Mouse (Mus musculus) midbrain, embryonic 12.5 days (tissue): ENCODE measurements around the gene Trio. TPM values are rescaled to one million over a fixed set of nuclear protein-coding genes. Genes with fewer than 3 reads are reported as not detected.

Experiments
- ATAC-seq: fragments of 200-750 bp; cut with Nextera tagmentation; 2 replicates; pipeline ENCODE4 v1.8.0; 2017; ENCODE audit warnings: low read depth, moderate TSS enrichment, moderate library complexity; ENCODE audit not compliant: low FRiP score
- H3K27ac ChIP-seq: fragments of 300-500 bp; sonication (generic); replicated peaks from 2 replicates; pipeline ENCODE4 v1.5.1; 2016; ENCODE audit warnings: mild to moderate bottlenecking
- H3K27me3 ChIP-seq: fragments of 300-500 bp; sonication (generic); 2 replicates; pipeline ENCODE4 v1.6.1; 2016; ENCODE audit warnings: mild to moderate bottlenecking
- H3K36me3 ChIP-seq: fragments of 300-500 bp; sonication (generic); 2 replicates; pipeline ENCODE4 v1.6.1; 2016
- H3K4me1 ChIP-seq: fragments of 300-500 bp; sonication (generic); 2 replicates; pipeline ENCODE4 v1.6.1; 2016
- H3K4me2 ChIP-seq: fragments of 300-500 bp; sonication (generic); replicated peaks from 2 replicates; pipeline ENCODE4 v1.6.1; 2016; ENCODE audit warnings: mild to moderate bottlenecking, moderate library complexity
- H3K4me3 ChIP-seq: fragments of 300-500 bp; sonication (generic); 2 replicates; pipeline ENCODE4 v1.5.1; 2016; ENCODE audit warnings: mild to moderate bottlenecking
- H3K9ac ChIP-seq: fragments of 300-500 bp; sonication (generic); replicated peaks from 2 replicates; pipeline ENCODE4 v1.6.1; 2016; ENCODE audit warnings: mild to moderate bottlenecking, moderate library complexity
- H3K9me3 ChIP-seq: fragments of 300-500 bp; sonication (generic); 2 replicates; pipeline ENCODE4 v1.6.1; 2016; ENCODE audit warnings: mild to moderate bottlenecking
- WGBS: fragments of 180-500 bp; shearing (Covaris S2); methylation state at CpG from one replicate; pipeline ENCODE4 v1.1.7; 2016; 5-methylcytosine and 5-hydroxymethylcytosine counted together
- polyA plus RNA-seq: library from polyadenylated mRNA; unstranded; fragments of >200 nt; fragmentation: Nextera tagmentation; extraction: Ambion mirVana; gene quantifications from 2 replicates; pipeline ENCODE4 v1.2.1, GENCODE M21; 2016

Gene Trio
- polyA plus RNA-seq, 1 experiment from 2014 or later = 38.3 TPM

DNA sequence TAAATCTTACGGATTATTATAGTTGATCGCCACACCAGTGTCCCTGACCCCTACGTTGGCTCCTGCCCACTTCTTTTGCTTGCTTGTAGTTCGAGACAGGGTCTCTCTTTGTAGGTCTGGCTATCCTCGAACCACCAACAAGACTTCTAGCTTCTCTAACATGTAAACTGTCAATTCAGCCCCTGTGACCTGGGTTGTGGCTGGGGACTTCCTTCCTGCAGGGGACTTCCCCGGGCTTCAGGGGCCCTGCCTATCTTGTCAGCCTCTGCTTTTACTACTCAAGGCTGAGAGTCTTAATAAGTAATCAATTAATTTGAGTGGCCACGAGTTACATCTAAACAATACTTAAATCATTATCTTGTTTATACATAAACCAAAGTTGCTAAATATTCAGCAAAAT is 99.2 kb downstream of the Trio start:
- Histone ChIP-seq H3K9ac (no peak overlapping the region), H3K4me2 (no peak overlapping the region), H3K27me3 (0 out of 2 replicates have a peak, but pooled peaks cover 5% of the 10 kb centered on the region), H3K4me1 (peaks cover 43% of the 10 kb centered on the region), H3K9me3 (no peaks in the 10 kb centered on the region), H3K4me3 (no peak overlapping the region), H3K36me3 (no peaks in the 10 kb centered on the region), H3K27ac (no peak overlapping the region)
- no peak for ATAC-seq
- WGBS = 67% methylated on average over 7 of the region's 7 CpGs

DNA sequence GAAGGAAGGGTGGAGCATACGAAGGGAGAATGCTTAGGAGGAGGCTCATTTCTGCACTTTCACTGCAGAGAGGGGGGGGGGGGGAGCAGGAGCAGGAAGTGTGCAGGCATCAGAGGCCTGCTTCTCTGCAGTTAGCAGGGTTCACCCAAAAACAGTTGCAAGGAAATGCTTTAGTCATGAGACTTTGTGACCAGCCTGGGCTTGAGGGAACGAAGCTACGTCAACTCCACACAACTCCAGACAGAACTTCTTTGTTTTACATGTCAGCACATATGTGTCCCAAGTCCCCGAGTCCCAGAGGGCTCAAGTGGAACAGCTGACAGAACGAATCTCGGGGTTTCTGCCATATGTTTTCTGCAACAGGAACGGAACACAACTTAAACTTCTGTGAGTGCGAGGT is 99.8 kb downstream of the Trio start:
- 54% methylated on average over 8 of the region's 8 CpGs for WGBS
- no peak overlapping the region for H3K4me2 ChIP-seq
- H3K4me1 ChIP-seq = peaks cover 43% of the 10 kb centered on the region
- no peak overlapping the region for H3K4me3 ChIP-seq
- no peaks in the 10 kb centered on the region for H3K9me3 ChIP-seq
- H3K27me3 ChIP-seq = 0 out of 2 replicates have a peak, but pooled peaks cover 5% of the 10 kb centered on the region
- H3K36me3 ChIP-seq = no peaks in the 10 kb centered on the region
- no peak overlapping the region for H3K27ac ChIP-seq
- no peak overlapping the region for H3K9ac ChIP-seq
- ATAC-seq = no peak

DNA sequence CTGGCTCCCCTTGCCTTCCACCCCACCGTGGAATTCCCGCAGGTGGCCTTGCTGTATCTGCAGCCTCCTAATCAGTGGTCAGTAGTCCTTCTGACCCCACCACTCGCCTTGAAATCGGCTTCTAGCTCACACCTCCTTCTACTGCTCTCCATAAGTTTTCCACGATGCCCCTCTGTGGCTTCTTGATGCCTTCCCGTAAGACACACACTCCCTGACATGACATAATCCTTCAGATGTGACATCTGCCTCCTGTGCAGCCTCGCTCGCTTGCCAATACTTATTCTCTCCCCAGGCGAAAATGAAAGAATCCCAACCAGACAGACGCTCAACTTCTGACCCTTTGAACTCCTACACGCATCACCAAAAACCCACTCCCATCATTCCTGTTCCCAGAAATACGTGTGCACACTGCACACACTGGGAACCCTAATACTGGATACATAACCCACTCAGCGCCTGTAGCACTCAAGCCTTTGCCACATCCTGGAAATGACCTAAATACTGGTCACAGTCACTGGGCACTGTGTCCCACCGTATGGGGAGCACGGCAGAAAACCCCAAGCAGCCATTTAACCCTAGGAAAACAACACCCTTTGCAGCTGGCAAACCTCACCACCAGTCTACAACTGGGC is 100.5 kb downstream of the Trio start:
- ATAC-seq = no peak
- Histone ChIP-seq H3K27me3 (0 out of 2 replicates have a peak, but pooled peaks cover 5% of the 10 kb centered on the region), H3K4me3 (no peak overlapping the region), H3K36me3 (no peaks in the 10 kb centered on the region), H3K4me2 (peak overlapping the region; percentile 21), H3K9ac (no peak overlapping the region; the same call in 1 of the 2 replicates), H3K9me3 (no peaks in the 10 kb centered on the region), H3K27ac (peak overlapping the region; percentile 49; the same call in 1 of the 2 replicates), H3K4me1 (peaks cover 43% of the 10 kb centered on the region)
- 23% methylated on average over 15 of the region's 15 CpGs for WGBS

DNA sequence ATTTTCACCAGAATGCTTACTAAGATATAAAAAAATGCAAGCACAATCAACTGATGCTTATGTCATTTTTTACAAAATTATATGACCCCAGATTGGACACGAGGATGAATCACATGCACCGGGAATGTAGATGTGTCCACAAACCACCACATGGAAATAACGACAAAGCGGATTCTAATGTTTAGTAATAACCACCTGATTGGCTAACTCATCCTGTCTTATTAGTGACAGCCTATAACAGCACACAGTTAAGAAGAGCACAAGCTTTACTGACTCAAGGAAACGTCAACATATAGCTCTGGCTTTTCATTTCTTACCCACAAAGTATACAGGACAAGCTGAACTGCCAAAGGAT is 101.7 kb downstream of the Trio start:
- no peaks in the 10 kb centered on the region for H3K9me3 ChIP-seq
- H3K4me2 ChIP-seq = peak overlapping the region; percentile 52
- ATAC-seq = peak; percentile 4; the same call in 1 of the 2 replicates
- no peaks in the 10 kb centered on the region for H3K36me3 ChIP-seq
- WGBS = 24% methylated on average over 5 of the region's 5 CpGs
- H3K27me3 ChIP-seq = 0 out of 2 replicates have a peak, but pooled peaks cover 5% of the 10 kb centered on the region
- H3K4me1 ChIP-seq = peaks cover 51% of the 10 kb centered on the region
- H3K27ac ChIP-seq = no peak overlapping the region; the same call in 1 of the 2 replicates
- H3K4me3 ChIP-seq = peak overlapping the region; percentile 33; the same call in 1 of the 2 replicates
- no peak overlapping the region; the same call in 1 of the 2 replicates for H3K9ac ChIP-seq

DNA sequence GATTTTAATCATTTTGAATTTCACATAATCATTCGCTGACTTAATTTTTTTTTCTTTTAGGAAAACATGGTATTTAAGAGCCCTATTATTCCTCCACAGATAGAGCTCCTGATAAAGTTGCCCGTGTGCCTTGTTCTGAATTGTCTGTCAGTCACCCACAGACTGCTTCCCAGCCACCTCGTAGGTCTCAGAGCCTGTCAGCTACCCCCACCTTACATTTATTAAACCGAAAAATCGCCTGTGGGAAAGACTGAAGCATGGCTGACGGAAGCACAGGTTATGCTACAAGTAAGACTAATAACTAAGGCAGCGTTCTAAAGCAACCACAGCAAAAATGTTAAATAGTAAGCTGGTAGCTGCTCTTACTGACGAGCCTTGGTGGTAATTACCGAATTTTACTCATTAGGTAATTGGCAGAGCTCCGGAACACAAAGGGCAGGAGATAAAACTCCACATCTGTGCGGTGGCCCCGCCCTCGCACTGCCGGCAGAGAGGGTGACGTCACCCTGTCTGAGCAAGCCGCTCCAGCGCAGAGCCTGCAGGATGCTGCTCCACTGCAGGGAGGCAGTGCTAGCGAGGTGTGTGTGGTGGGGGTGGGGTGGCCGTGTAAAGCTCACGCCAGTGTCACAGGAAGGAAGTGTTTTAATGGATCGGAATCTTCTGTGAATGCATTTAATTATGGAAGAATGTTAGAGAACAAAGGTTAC is 102.2 kb downstream of the Trio start:
- H3K9ac ChIP-seq = peak overlapping the region; percentile 32; the same call in 1 of the 2 replicates
- no peaks in the 10 kb centered on the region for H3K36me3 ChIP-seq
- H3K27me3 ChIP-seq = 0 out of 2 replicates have a peak, but pooled peaks cover 5% of the 10 kb centered on the region
- H3K4me3 ChIP-seq = peak overlapping the region; percentile 33
- ATAC-seq = peak; percentile 92
- H3K9me3 ChIP-seq = no peaks in the 10 kb centered on the region
- 11% methylated on average over 21 of the region's 21 CpGs for WGBS
- peaks cover 56% of the 10 kb centered on the region for H3K4me1 ChIP-seq
- peak overlapping the region; percentile 31; the same call in 1 of the 2 replicates for H3K27ac ChIP-seq
- H3K4me2 ChIP-seq = peak overlapping the region; percentile 52

DNA sequence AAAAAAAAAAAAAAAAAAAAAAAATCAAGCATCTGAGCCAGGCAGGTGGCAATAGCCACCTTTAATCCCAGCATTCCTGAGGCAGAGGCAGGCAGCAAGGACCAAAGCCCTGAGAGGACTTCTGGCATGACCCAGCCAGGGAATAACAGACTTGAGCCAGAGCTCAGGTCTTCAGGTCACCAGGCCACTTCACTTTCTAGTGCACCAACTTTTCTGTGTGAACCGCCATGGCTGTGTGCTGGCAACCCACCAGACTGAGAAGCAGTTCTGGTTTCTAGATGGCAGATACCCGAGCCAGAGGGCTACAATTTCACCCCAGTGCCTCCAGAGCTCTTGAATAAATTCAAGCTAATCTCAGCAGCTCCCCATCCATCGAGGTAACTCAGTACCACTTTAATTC is 104.9 kb downstream of the Trio start:
- peaks cover 50% of the 10 kb centered on the region for H3K4me1 ChIP-seq
- no peak for ATAC-seq
- no peak overlapping the region for H3K9ac ChIP-seq
- H3K27ac ChIP-seq = no peak overlapping the region
- H3K27me3 ChIP-seq = no peaks in the 10 kb centered on the region
- no peak overlapping the region for H3K4me3 ChIP-seq
- no peaks in the 10 kb centered on the region for H3K9me3 ChIP-seq
- 49% methylated on average over 3 of the region's 3 CpGs for WGBS
- no peaks in the 10 kb centered on the region for H3K36me3 ChIP-seq
- H3K4me2 ChIP-seq = no peak overlapping the region

DNA sequence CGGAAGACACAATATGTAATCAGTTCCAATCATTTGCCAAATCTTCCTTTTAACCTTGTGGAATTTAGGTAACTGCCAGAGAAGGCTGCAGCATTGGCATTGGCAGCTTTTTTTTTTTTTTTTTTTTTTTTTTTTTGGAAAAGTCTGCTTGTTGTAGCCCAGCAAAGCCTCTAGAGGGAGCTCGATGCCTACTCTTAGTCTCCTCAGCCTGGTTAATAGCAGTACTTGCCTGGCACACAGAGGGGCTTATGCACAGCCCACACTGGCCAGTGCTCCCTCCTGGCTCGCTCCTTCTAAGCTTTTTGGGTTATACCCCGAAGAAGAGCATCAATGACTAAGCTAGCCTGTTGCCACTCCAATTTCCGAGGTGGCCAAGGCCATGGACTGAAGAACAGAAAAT is 106.1 kb downstream of the Trio start:
- 20% methylated on average over 5 of the region's 5 CpGs for WGBS
- no peaks in the 10 kb centered on the region for H3K36me3 ChIP-seq
- peaks cover 38% of the 10 kb centered on the region for H3K4me1 ChIP-seq
- H3K4me3 ChIP-seq = no peak overlapping the region
- H3K27me3 ChIP-seq = no peaks in the 10 kb centered on the region
- no peak overlapping the region for H3K4me2 ChIP-seq
- no peak overlapping the region for H3K27ac ChIP-seq
- no peaks in the 10 kb centered on the region for H3K9me3 ChIP-seq
- H3K9ac ChIP-seq = no peak overlapping the region
- ATAC-seq = peak; percentile 78

DNA sequence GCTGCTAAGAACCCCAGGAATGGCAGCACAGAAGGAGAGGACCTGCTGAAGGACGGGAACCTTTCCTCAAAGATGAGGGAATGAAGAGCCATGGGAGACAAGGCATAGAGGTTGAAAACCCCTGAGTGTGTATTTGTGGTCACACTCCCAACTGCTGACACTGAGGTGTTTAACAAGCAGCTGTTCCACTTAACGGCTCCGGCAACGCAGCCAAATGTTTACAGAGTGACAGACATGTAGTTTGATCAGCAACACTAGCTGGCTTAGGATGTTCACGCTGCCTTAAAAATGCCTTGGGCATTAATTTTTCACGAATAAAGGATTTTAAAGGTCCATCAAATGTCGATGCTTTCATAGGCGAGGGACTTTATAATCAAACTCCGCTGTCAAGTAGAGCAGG is 106.8 kb downstream of the Trio start:
- H3K27ac ChIP-seq = no peak overlapping the region
- H3K4me1 ChIP-seq = peaks cover 33% of the 10 kb centered on the region
- no peak overlapping the region for H3K4me3 ChIP-seq
- H3K36me3 ChIP-seq = no peaks in the 10 kb centered on the region
- H3K27me3 ChIP-seq = no peaks in the 10 kb centered on the region
- ATAC-seq = no peak
- no peak overlapping the region for H3K9ac ChIP-seq
- WGBS = 88% methylated on average over 9 of the region's 9 CpGs
- H3K9me3 ChIP-seq = no peaks in the 10 kb centered on the region
- no peak overlapping the region for H3K4me2 ChIP-seq

DNA sequence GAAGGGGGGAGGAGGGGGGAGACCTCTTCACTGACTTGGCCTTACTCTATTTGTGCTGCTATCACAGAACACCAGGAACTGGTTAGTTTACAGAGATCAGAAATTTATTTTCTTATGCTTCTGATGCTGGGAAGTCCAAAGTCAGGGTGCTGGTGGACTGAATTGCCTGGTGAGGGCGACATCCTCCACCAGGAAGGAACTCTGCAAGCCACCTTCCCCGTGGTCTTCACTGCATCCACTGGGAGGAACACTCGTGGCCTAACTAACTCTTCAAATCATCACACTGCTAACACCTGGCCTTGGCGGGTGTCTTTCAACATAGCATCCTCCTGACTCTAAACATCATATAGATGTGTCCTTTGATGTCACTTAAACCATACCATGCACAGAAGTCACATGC is 109.4 kb downstream of the Trio start:
- no peak overlapping the region for H3K9ac ChIP-seq
- no peak overlapping the region for H3K4me3 ChIP-seq
- ATAC-seq = no peak
- H3K9me3 ChIP-seq = no peaks in the 10 kb centered on the region
- WGBS = 58% methylated on average over 4 of the region's 4 CpGs
- peaks cover 16% of the 10 kb centered on the region; the same call in 1 of the 2 replicates for H3K4me1 ChIP-seq
- H3K27me3 ChIP-seq = no peaks in the 10 kb centered on the region
- no peak overlapping the region for H3K4me2 ChIP-seq
- H3K36me3 ChIP-seq = 0 out of 2 replicates have a peak, but pooled peaks cover 5% of the 10 kb centered on the region
- H3K27ac ChIP-seq = no peak overlapping the region

DNA sequence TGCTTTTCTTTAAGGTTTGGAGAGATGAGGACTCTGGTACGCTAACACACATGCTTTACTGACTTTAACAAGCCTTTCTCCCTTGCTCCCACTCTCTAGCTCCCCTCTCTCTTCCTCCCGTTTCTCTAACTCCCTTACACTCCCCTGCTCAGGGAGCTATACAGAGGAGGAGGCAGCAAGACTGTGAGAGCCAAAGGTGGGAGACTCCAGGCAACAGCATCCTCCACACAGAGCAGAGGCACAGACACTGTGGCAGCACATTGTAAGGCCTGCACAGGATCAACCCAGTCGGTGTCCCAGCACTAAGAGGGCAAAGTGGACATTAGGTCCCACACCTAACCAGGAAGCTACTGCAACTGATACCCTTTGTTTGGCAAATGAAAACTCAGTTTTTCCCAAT is 112.6 kb downstream of the Trio start:
- Histone ChIP-seq H3K4me2 (no peak overlapping the region), H3K27ac (no peak overlapping the region), H3K4me3 (no peak overlapping the region), H3K9me3 (no peaks in the 10 kb centered on the region), H3K9ac (no peak overlapping the region), H3K4me1 (no peaks in the 10 kb centered on the region), H3K36me3 (0 out of 2 replicates have a peak, but pooled peaks cover 8% of the 10 kb centered on the region), H3K27me3 (no peaks in the 10 kb centered on the region)
- no peak for ATAC-seq
- 67% methylated on average over 3 of the region's 3 CpGs for WGBS

DNA sequence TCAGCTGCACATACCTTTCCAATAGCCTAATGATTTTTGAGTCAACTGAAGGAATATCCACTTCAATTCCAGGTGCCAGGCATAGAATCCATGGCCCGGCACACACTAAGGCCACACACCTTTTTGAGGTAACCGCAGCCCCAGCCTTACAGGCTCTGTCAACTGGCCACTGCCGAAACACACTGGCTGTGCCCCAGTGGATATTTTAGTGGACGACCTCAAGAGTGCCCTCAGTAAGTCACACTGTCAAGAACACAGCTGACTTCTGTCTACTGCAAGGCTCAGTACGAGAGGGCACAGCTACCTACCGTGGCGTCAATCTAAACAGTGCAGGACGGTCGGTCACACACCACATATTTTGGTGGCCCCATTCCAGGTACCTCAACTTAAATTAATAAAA is 114.5 kb downstream of the Trio start:
- no peak for ATAC-seq
- H3K9me3 ChIP-seq = no peaks in the 10 kb centered on the region
- 0 out of 2 replicates have a peak, but pooled peaks cover 8% of the 10 kb centered on the region for H3K36me3 ChIP-seq
- H3K4me2 ChIP-seq = no peak overlapping the region
- H3K4me1 ChIP-seq = no peaks in the 10 kb centered on the region; the same call in 1 of the 2 replicates
- no peaks in the 10 kb centered on the region for H3K27me3 ChIP-seq
- H3K9ac ChIP-seq = no peak overlapping the region
- no peak overlapping the region for H3K4me3 ChIP-seq
- WGBS = 93% methylated on average over 9 of the region's 9 CpGs
- no peak overlapping the region for H3K27ac ChIP-seq

DNA sequence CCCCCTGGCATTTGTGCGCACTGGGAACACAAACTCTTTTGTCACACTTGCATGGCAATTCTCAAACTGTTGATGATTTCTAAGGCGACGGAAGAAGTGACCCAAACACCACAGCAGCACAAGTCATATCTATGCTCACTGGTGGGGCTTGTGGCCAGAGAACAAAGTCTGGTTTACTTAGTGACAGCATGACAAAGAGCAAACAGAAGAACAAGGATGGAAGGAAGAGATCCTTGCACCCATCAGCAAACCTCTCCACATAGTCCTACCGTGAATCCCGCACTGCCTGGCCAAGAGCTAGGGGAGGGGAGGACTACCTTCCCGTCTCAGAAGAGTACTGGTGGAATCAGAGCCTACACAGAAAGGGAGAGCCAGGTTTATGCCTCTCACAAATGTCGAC is 115.5 kb downstream of the Trio start:
- no peak for ATAC-seq
- H3K4me3 ChIP-seq = no peak overlapping the region

More for the DNA sequence above, 115.5 kb downstream of the Trio start:
- Histone ChIP-seq H3K36me3 (0 out of 2 replicates have a peak, but pooled peaks cover 8% of the 10 kb centered on the region), H3K4me1 (peaks cover 3% of the 10 kb centered on the region; the same call in 1 of the 2 replicates), H3K27ac (no peak overlapping the region), H3K9ac (no peak overlapping the region), H3K4me2 (no peak overlapping the region), H3K9me3 (no peaks in the 10 kb centered on the region), H3K27me3 (no peaks in the 10 kb centered on the region)
- WGBS = 92% methylated on average over 7 of the region's 7 CpGs
